Mouse (Mus musculus) c-Kit-negative CD71-positive TER-119-positive erythroid progenitor cells, embryonic 14.5 days (primary cell): ENCODE data around the gene Ndufb5.
"Not testable (repeated sequence)": the region's sequence is repeated elsewhere in the genome, so short reads cannot be mapped to it uniquely, and the experiment has no call there.

ENCODE experiments used
- DNase-seq: peaks from one replicate; pipeline ENCODE4 v3.0.0-alpha.2; 2013; ENCODE audit warnings: low read depth, low spot score

Gene Ndufb5

GRCm38 (mm10) chr3:32736244-32737171 is at the start of gene Ndufb5:
Gene Ndufb5, plus strand, starts transcription at chr3:32736990.
- peak; percentile 98 for DNase-seq

GRCm38 (mm10) chr3:32687156-32687555 is 49.6 kb upstream of the Ndufb5 start:
- DNase-seq: no peak

GRCm38 (mm10) chr3:32689567-32689999 is 47.2 kb upstream of the Ndufb5 start:
- DNase-seq: no peak

- DNase-seq: no peak
These were observed 46.8 kb upstream of the Ndufb5 start for GRCm38 (mm10) chr3:32690008-32690407.

GRCm38 (mm10) chr3:32690901-32691300 is 45.9 kb upstream of the Ndufb5 start:
- no peak for DNase-seq

- DNase-seq: no peak
These were observed 44.9 kb upstream of the Ndufb5 start for GRCm38 (mm10) chr3:32691841-32692240.

- no peak for DNase-seq
These were observed 42.6 kb upstream of the Ndufb5 start for GRCm38 (mm10) chr3:32694211-32694610.

GRCm38 (mm10) chr3:32694737-32695582 is 41.8 kb upstream of the Ndufb5 start:
- no peak for DNase-seq

GRCm38 (mm10) chr3:32695583-32695980 is 41.2 kb upstream of the Ndufb5 start:
- peak; percentile 51 for DNase-seq

GRCm38 (mm10) chr3:32698228-32698863 is 38.4 kb upstream of the Ndufb5 start:
- DNase-seq: peak; percentile 70

- DNase-seq: not testable (repeated sequence)
These were observed 32.8 kb upstream of the Ndufb5 start for GRCm38 (mm10) chr3:32704021-32704420.

GRCm38 (mm10) chr3:32704632-32705031 is 32.2 kb upstream of the Ndufb5 start:
- DNase-seq: not testable (repeated sequence)

GRCm38 (mm10) chr3:32705647-32706348 is 31.0 kb upstream of the Ndufb5 start, which contains the start of gene Actl6a:
Gene Actl6a, plus strand, starts transcription at chr3:32706298.
- not testable (repeated sequence) for DNase-seq

- DNase-seq: no peak
These were observed 28.8 kb upstream of the Ndufb5 start for GRCm38 (mm10) chr3:32708052-32708367.

GRCm38 (mm10) chr3:32708368-32709231 is 28.2 kb upstream of the Ndufb5 start:
- peak; percentile 97 for DNase-seq

GRCm38 (mm10) chr3:32709388-32709787 is 27.4 kb upstream of the Ndufb5 start:
- DNase-seq: no peak

GRCm38 (mm10) chr3:32713711-32714110 is 23.1 kb upstream of the Ndufb5 start:
- DNase-seq: no peak

- DNase-seq: not testable (repeated sequence)
These were observed 19.4 kb upstream of the Ndufb5 start for GRCm38 (mm10) chr3:32717403-32717802.

- no peak for DNase-seq
These were observed 18.5 kb upstream of the Ndufb5 start for GRCm38 (mm10) chr3:32718271-32718670.

- no peak for DNase-seq
These were observed 12.6 kb upstream of the Ndufb5 start for GRCm38 (mm10) chr3:32724191-32724590.
